Mouse (Mus musculus) MEL (cell line): ENCODE results near the gene Adipor2.

Experiments used
- CHD2 ChIP-seq: IDR thresholded peaks from 2 replicates; pipeline ENCODE4 v1.6.1; 2011; ENCODE audit warnings: low read length, improper control_type of control experiment
- CTCF ChIP-seq, 3 experiments: IDR thresholded peaks in 2 of 3; conservative IDR thresholded peaks in 1 of 3; 2 replicates each; pipeline ENCODE4 v1.5.1; 2011 to 2012; ENCODE audit warnings: low read length in 3 of 3, low read depth in 2 of 3, mild to moderate bottlenecking in 2 of 3, improper control_type of control experiment in 1 of 3, inconsistent platforms in 1 of 3, mixed read lengths in 1 of 3, moderate library complexity in 1 of 3; ENCODE audit not compliant: control insufficient read depth in 1 of 3, insufficient read depth in 1 of 3, poor library complexity in 1 of 3, severe bottlenecking in 1 of 3
- E2F4 ChIP-seq: IDR thresholded peaks from 2 replicates; pipeline ENCODE4 v1.6.1; 2011; ENCODE audit warnings: low read depth, low read length, improper control_type of control experiment, borderline replicate concordance
- EP300 ChIP-seq, 2 experiments: IDR thresholded peaks; 2 replicates each; pipeline ENCODE4 v1.6.1; 2011; ENCODE audit warnings: improper control_type of control experiment in 2 of 2, low read length in 2 of 2, low read depth in 1 of 2, mild to moderate bottlenecking in 1 of 2
- GATA1 ChIP-seq: IDR thresholded peaks from 2 replicates; pipeline ENCODE4 v1.6.1; 2011; ENCODE audit warnings: low read depth, low read length, improper control_type of control experiment
- JUND ChIP-seq: IDR thresholded peaks from 2 replicates; pipeline ENCODE4 v1.6.1; 2011; ENCODE audit warnings: low read depth, mild to moderate bottlenecking, improper control_type of control experiment, low read length
- KAT2A ChIP-seq: conservative IDR thresholded peaks from 2 replicates; pipeline ENCODE4 v1.6.1; 2012; ENCODE audit warnings: low read depth, low read length, improper control_type of control experiment, inconsistent platforms
- MEF2A ChIP-seq: IDR thresholded peaks from 2 replicates; pipeline ENCODE4 v1.6.1; 2014; ENCODE audit warnings: low read depth, mild to moderate bottlenecking, inconsistent platforms, low read length, improper control_type of control experiment; ENCODE audit not compliant: poor library complexity, insufficient replicate concordance, severe bottlenecking; ENCODE audit errors: extremely low read depth
- POLR2A ChIP-seq, 2 experiments: IDR thresholded peaks; 2 replicates each; pipeline ENCODE4 v1.6.1; 2011 to 2012; ENCODE audit warnings: low read length in 2 of 2, mild to moderate bottlenecking in 2 of 2, control low read depth in 1 of 2, improper control_type of control experiment in 1 of 2, low read depth in 1 of 2, moderate library complexity in 1 of 2; ENCODE audit not compliant: control insufficient read depth in 1 of 2, insufficient read depth in 1 of 2, poor library complexity in 1 of 2
- SIN3A ChIP-seq: IDR thresholded peaks from 2 replicates; pipeline ENCODE4 v1.6.1; 2012; ENCODE audit warnings: low read length, improper control_type of control experiment, inconsistent platforms
- ZMIZ1 ChIP-seq: IDR thresholded peaks from 2 replicates; pipeline ENCODE4 v1.6.1; 2012; ENCODE audit warnings: low read depth, mild to moderate bottlenecking, inconsistent platforms, low read length, improper control_type of control experiment, moderate library complexity

GRCm38 (mm10) chr6:119332111-119332510, 85.4 kb downstream of the Adipor2 start:
- TF ChIP-seq CTCF (IDR thresholded peaks at IDR 0.05 in 2 of 3, conservative IDR thresholded peaks at IDR 0.05 in 1 of 3; ENCODE audit: control insufficient read depth in 1 of 3, insufficient read depth in 1 of 3, low read depth in 2 of 3, low read length in 3 of 3, poor library complexity in 1 of 3, severe bottlenecking in 1 of 3) (no peak), EP300 (IDR thresholded peaks at IDR 0.05; ENCODE audit: low read depth in 1 of 2, low read length in 2 of 2) (no peak), KAT2A (no peak), MEF2A (no peak), SIN3A (no peak), GATA1 (0 out of 2 replicates have a peak, but pooled peaks have one; percentile 22), POLR2A (IDR thresholded peaks at IDR 0.05; ENCODE audit: control insufficient read depth in 1 of 2, insufficient read depth in 1 of 2, low read depth in 1 of 2, low read length in 2 of 2, poor library complexity in 1 of 2) (no peak), JUND (no peak), ZMIZ1 (no peak), CHD2 (no peak), E2F4 (no peak)
